Mouse (Mus musculus): ENCODE data around the gene Miox.

GRCm38 (mm10) chr15:89373762-89374248 is 39.6 kb downstream of the Miox start, which contains the start of gene Sco2:
- peak; percentile 80 for TF ChIP-seq POLR2A (IDR thresholded peaks at IDR 0.05; ENCODE audit: low read depth, low read length)
- TF ChIP-seq CTCF (IDR thresholded peaks at IDR 0.05; ENCODE audit: borderline replicate concordance, insufficient read depth, low read length), result peak; percentile 50; the same call in 1 of the 2 replicates
